Mouse (Mus musculus): ENCODE measurements around the gene Crisp4. TPM values are rescaled to one million over a fixed set of nuclear protein-coding genes. Genes with fewer than 3 reads are reported as not detected.
A peak's percentile ranks its signal among the peaks of the same experiment; 100 is the strongest.

Gene Crisp4
- polyA plus RNA-seq, 1 experiment from 2014 or later = not detected

DNA sequence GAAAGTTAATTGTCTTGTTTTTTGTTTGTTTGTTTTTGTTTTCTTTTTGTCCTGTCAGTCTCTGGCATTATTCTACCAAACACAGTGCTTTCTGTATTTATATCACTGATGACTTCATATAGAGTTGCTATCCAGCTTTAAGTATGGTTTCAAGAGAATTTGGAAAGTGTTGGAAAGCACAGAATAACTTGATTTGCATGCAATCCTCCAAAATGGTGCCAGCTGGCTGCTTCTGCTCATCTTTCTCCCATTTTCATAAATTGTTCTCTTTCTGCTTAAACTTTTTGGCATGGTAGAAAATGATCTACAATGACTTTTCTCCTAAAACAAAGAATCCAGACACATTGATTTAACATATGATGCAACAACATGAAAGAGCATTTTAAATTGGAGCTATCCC, 2.5 kb upstream of the Crisp4 start:
- Histone ChIP-seq H3K27me3 (ENCODE audit: insufficient read depth, low read length) (no peaks in the 10 kb centered on the region), H3K4me1 (ENCODE audit: insufficient read depth) (no peaks in the 10 kb centered on the region), H3K27ac (ENCODE audit: low read depth) (no peak overlapping the region), H3K9ac (no peak overlapping the region), H3K36me3 (ENCODE audit: insufficient read depth) (no peaks in the 10 kb centered on the region), H3K4me3 (ENCODE audit: low read depth, low read length) (no peak overlapping the region), H3K9me3 (ENCODE audit: low read depth, low read length) (no peaks in the 10 kb centered on the region), H3K4me2 (no peak overlapping the region)
- no peak for DNase-seq
- TF ChIP-seq CTCF (IDR thresholded peaks at IDR 0.05; ENCODE audit: low read depth) = no peak
- ATAC-seq (ENCODE audit: insufficient read depth) = no peak

DNA sequence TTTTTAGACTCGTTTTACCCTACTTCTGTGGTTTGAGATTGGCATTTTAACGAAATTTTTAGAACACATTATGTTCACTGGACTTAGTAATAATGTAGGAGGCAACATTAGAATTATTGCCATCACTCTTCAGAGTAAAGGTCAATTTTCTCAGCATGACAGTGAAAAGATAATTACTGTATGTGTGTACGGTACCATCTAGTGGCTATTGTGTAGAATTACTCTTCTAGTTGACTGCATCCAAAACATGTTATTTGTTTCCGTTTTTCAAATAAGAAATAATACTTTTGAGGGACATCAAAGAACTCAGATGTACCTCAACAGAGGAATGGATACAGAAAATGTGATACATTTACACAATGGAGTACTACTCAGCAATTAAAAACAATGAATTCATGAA, 14.0 kb downstream of the Crisp4 start:
- no peak overlapping the region for H3K27ac ChIP-seq (ENCODE audit: low read depth)
- WGBS = 49% methylated on average over 4 of the region's 4 CpGs
- H3K27me3 ChIP-seq (ENCODE audit: insufficient read depth, low read length) = no peaks in the 10 kb centered on the region

DNA sequence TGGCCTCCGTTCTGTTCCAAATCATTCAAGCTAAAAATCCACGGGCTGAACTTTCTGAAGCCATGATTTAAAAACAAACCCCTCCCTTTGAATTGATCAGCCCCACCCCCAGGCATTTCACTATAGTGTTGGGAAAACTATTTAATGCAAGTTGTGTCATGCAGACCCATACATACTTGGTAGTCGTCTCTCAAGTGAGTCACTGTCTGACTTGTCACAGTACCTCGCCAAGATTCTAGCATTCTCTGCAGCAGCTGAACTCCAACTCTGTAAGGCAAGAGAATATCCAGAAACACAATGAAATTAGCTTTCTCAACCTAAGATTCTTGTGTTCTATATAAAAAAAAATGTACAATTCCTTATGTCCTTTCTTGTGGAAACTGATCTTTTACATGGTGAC, 15.7 kb downstream of the Crisp4 start:
- Histone ChIP-seq H3K36me3 (ENCODE audit: insufficient read depth) (no peaks in the 10 kb centered on the region), H3K9me3 (ENCODE audit: low read depth, low read length) (no peaks in the 10 kb centered on the region), H3K4me3 (ENCODE audit: low read depth, low read length) (no peak overlapping the region), H3K27ac (ENCODE audit: low read depth) (no peak overlapping the region), H3K9ac (no peak overlapping the region), H3K27me3 (ENCODE audit: insufficient read depth, low read length) (no peaks in the 10 kb centered on the region), H3K4me1 (ENCODE audit: insufficient read depth) (no peaks in the 10 kb centered on the region), H3K4me2 (no peak overlapping the region)
- no peak for ATAC-seq (ENCODE audit: insufficient read depth)
- no peak for DNase-seq
- 75% methylated on average over 4 of the region's 4 CpGs for WGBS
- no peak for TF ChIP-seq CTCF (IDR thresholded peaks at IDR 0.05; ENCODE audit: low read depth)

More for the DNA sequence above, 14.0 kb downstream of the Crisp4 start:
- H3K36me3 ChIP-seq (ENCODE audit: insufficient read depth) = no peaks in the 10 kb centered on the region
- no peak overlapping the region for H3K9ac ChIP-seq
- no peaks in the 10 kb centered on the region for H3K4me1 ChIP-seq (ENCODE audit: insufficient read depth)
- no peaks in the 10 kb centered on the region for H3K9me3 ChIP-seq (ENCODE audit: low read depth, low read length)
- peak; percentile 44 for TF ChIP-seq CTCF (IDR thresholded peaks at IDR 0.05; ENCODE audit: low read depth)
- no peak overlapping the region for H3K4me2 ChIP-seq
- H3K4me3 ChIP-seq (ENCODE audit: low read depth, low read length) = no peak overlapping the region
- ATAC-seq (ENCODE audit: insufficient read depth) (no peak), DNase-seq (peak; percentile 1)

DNA sequence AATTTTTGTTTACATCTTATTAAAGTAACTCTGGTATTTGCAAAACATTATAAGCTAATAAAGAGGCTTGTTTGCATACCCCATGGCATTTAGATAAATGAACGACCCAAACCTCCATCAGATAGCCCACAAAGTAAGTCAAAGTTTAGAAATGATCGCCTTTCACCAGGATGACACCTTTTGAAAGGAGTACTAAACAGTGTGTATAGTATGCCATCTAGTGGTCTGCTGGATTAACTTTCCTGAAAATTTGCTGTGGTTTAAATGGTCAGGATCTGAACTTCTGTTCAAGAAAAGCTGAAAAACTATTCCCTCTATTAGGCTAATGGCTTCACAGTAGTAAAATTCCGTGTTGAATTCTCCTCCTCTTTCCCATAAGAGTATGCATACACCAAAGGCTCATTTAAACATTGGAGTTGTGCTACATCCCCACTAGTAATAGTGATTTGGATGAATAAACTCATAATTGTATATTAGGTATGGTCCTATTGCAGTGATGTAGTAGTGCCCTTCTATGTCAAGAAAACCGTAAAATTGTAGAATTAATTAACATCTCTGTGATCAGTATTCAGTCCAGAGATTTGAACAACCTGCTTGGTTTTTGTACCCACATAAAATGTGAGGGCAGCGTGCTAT, 38.9 kb downstream of the Crisp4 start:
- no peak overlapping the region for H3K4me2 ChIP-seq
- peak; percentile 72 for DNase-seq

DNA sequence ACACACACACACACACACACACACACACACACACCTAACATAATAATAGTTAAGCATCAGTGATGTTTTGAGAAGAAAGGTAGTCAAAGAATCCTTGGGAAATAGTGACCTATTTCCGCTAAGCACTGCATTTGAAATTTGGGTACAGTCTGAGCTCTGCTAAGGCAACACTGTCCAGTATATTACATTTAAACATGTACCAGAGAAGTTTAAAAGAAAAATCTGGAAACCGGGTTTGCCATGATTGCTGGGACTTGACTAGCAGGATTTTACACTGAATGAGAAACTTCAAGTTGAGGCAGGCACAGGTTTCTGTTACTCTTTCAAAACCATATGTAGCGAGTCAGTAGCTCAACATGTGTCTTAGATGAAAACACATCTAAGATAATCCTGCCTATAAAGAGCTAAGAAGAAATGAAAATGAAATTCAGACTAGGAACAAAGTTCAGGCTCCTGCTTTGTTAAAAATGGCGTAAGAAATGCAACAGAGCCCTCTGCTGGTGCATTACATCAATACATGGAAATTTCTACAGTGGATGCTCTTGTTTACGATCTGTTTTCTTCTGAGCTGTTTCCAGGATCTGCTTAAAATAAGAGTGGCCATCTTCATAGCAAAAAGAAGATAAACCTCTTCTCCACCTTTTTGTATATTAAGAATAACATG, 39.7 kb downstream of the Crisp4 start:
- Histone ChIP-seq H3K4me2 (no peak overlapping the region), H3K9me3 (ENCODE audit: low read depth, low read length) (no peaks in the 10 kb centered on the region), H3K4me1 (ENCODE audit: insufficient read depth) (no peaks in the 10 kb centered on the region), H3K4me3 (ENCODE audit: low read depth, low read length) (no peak overlapping the region), H3K27ac (ENCODE audit: low read depth) (no peak overlapping the region), H3K27me3 (ENCODE audit: insufficient read depth, low read length) (no peaks in the 10 kb centered on the region), H3K36me3 (ENCODE audit: insufficient read depth) (no peaks in the 10 kb centered on the region), H3K9ac (no peak overlapping the region)
- peak; percentile 72 for DNase-seq
- 45% methylated on average over 5 of the region's 5 CpGs for WGBS
- peak; percentile 64 for TF ChIP-seq CTCF (IDR thresholded peaks at IDR 0.05; ENCODE audit: low read depth)
- ATAC-seq (ENCODE audit: insufficient read depth) = no peak

More for the DNA sequence above, 38.9 kb downstream of the Crisp4 start:
- 33% methylated on average over 5 of the region's 5 CpGs for WGBS
- no peaks in the 10 kb centered on the region for H3K27me3 ChIP-seq (ENCODE audit: insufficient read depth, low read length)
- no peak overlapping the region for H3K27ac ChIP-seq (ENCODE audit: low read depth)
- TF ChIP-seq CTCF (IDR thresholded peaks at IDR 0.05; ENCODE audit: low read depth) = peak; percentile 58
- no peak for ATAC-seq (ENCODE audit: insufficient read depth)
- H3K36me3 ChIP-seq (ENCODE audit: insufficient read depth) = no peaks in the 10 kb centered on the region
- no peak overlapping the region for H3K9ac ChIP-seq
- H3K4me3 ChIP-seq (ENCODE audit: low read depth, low read length) = no peak overlapping the region
- H3K4me1 ChIP-seq (ENCODE audit: insufficient read depth) = no peaks in the 10 kb centered on the region
- no peaks in the 10 kb centered on the region for H3K9me3 ChIP-seq (ENCODE audit: low read depth, low read length)

DNA sequence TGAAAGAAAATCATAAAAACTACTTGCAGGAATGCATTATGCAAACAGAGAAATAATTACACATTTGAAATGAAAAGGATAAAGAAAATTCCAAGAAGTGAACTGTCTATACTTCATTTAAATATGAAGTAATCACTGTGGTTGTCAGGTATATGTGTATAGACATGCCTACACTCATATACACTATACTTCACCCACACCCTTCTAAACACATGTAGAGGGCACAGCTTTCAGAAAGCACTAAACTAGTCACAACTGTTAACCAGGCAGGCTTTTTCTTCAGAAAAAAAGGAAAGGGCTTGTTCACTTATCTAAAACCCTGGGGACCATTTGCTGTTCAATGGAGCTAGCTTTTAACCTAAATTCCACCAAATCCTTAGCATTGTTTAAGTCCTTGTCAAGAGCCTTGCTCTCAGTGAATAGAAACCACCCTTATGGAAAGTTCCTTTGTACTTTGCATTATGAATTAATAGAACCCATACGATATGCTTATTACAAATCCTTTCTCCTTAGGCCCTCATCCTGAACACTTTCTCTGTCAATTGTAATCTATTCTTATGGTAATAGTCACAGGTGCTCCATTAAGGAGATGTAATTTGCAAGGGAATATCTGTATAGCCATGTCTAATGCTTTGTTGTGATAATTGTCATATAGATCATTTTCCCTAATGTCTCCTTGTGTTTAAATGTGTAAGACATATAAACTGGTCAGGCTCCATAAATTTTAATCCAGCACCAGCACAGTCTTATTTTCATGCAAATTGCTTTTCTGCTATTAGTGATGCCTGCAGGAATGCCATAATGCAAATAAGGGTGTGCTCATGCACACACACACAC, 40.5 kb downstream of the Crisp4 start:
- no peak for TF ChIP-seq CTCF (IDR thresholded peaks at IDR 0.05; ENCODE audit: low read depth)
- no peak overlapping the region for H3K27ac ChIP-seq (ENCODE audit: low read depth)
- H3K4me1 ChIP-seq (ENCODE audit: insufficient read depth) = no peaks in the 10 kb centered on the region
- ATAC-seq (ENCODE audit: insufficient read depth) = no peak
- H3K9me3 ChIP-seq (ENCODE audit: low read depth, low read length) = no peaks in the 10 kb centered on the region
- no peak overlapping the region for H3K4me2 ChIP-seq
- no peak overlapping the region for H3K9ac ChIP-seq
- 80% methylated on average over 1 of the region's 1 CpGs for WGBS
- no peaks in the 10 kb centered on the region for H3K36me3 ChIP-seq (ENCODE audit: insufficient read depth)
- no peak overlapping the region for H3K4me3 ChIP-seq (ENCODE audit: low read depth, low read length)
- no peak for DNase-seq
- H3K27me3 ChIP-seq (ENCODE audit: insufficient read depth, low read length) = no peaks in the 10 kb centered on the region

Other genes with a start within 250 kb of the Crisp4 start
- gene Defb18, start 91.5 kb upstream of the Crisp4 start, polyA plus RNA-seq (2014; fragmentation: Nextera tagmentation; extraction: Ambion mirVana) = not detected in 2 replicates
- gene Defb41, start 119.2 kb upstream of the Crisp4 start, polyA plus RNA-seq (2014; fragmentation: Nextera tagmentation; extraction: Ambion mirVana) = not detected in 2 replicates